Mouse (Mus musculus): Measurements from ENCODE around the gene Rassf2.

Gene Rassf2

DNA sequence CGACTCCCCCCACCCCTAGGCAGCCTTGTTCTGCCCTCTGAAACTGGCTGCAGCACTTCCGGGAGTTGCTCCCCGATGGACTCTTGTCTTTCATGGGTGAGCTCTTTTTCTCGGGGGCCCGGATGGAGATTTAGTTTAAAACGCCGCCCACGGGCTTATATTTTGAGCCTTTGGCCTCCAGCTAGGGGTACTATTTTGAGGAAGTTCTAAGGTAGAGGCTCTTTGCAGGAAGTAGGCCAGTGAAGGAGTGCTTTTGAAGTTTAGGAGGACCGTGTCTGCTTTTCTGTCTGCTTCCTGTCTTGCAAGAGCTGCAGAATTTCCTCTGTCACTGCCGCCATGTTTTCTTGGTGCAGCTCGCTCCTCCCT lies 5.4 kb upstream of the Rassf2 start:
- DNase-seq (ENCODE audit: inconsistent age in 2 of 2, low spot score in 1 of 2) = no peak

GRCm38 (mm10) chr2:132034590-132035469 lies 4.8 kb upstream of the Rassf2 start:
- DNase-seq (ENCODE audit: inconsistent age in 2 of 2, low spot score in 1 of 2) = peak; percentile 46 to 56

DNA sequence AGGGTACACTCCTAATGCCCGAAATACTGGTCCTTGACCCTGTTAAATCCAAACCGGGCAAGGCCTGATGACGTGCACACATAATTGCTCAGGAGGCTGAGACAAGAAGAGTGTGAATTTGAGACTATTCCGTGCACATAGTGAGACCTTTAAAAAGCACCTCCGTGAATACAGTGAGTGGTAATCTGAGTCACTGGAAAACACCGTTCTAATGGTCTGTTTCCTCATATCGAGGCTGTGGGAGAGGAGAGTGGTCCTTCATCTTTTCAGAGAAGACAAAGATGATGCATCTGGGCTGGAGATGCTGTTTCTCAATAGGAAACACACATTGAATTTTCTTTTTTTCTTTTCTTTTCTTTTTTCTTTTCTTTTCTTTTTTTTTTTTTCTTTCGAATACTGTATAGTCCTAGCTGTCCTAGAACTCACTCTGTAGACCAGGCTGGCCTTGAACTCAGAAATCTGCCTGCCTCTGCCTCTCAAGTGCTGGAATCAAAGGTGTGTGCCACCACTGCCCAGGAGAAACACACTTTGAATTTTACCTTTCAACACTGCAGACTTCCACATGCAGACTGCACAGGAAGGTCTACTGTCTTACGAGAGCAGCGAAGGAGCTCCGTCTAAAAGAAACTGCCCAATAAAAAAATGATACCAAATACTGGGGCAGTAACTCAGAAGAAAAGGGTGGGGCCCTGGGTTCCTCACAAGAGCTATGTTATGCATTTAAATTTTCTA lies 1.5 kb upstream of the Rassf2 start:
- DNase-seq (ENCODE audit: inconsistent age in 2 of 2, low spot score in 1 of 2) = no peak

DNA sequence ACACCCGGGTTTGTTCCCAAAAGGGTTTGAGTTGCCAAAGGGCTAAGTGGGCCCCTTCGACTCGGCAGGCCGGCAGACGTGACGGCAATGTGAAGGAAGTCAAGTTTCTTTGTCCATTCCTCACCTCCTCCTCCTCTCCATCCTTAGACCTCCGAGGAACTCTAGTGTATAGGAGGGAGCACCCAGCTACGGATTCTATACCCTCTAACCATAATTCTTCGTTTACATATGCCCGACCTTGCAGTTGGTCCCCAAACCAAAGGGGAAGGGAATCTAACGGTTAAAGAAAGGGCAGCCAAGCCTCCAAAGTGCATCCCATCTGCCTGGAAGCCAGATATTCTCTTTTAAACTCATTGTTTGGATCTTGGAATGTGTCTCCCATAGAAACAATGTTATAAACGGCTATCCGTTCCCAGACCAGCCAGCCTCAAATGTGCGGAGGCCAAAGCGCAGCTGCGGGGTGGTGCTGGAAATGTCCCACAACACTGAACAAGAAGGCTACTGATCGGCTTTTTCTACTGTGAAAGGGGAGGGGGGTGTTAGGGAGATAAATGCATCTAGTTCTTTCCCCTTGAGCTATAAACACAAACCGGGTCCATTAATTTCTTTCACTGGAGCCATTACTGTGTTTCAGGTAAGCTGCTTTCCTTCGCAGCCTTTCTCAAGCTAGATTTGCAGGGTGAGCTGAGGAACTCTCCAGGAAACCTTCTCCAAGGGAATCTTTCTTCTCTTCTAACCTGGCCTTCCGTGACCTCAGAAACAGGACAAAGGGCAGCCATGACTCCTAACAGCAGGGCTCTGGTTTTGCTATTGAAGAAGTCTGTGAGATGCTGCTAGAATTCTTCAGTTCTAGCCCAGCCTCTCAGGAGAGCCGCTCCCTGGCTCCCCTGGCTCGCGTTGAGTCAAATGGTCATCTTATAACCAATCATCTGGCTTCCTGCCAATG lies 633 bp upstream of the Rassf2 start:
- peak in 1 of 2 experiments; percentile 49 for DNase-seq (ENCODE audit: inconsistent age in 2 of 2, low spot score in 1 of 2)

- peak; percentile 51 to 77 for DNase-seq (ENCODE audit: inconsistent age in 2 of 2, low spot score in 1 of 2)
These were observed 1.0 kb downstream of the Rassf2 start for GRCm38 (mm10) chr2:132028894-132029605.

- no peak for DNase-seq (ENCODE audit: inconsistent age in 2 of 2, low spot score in 1 of 2)
These were observed 2.0 kb downstream of the Rassf2 start for GRCm38 (mm10) chr2:132028107-132028506.

DNA sequence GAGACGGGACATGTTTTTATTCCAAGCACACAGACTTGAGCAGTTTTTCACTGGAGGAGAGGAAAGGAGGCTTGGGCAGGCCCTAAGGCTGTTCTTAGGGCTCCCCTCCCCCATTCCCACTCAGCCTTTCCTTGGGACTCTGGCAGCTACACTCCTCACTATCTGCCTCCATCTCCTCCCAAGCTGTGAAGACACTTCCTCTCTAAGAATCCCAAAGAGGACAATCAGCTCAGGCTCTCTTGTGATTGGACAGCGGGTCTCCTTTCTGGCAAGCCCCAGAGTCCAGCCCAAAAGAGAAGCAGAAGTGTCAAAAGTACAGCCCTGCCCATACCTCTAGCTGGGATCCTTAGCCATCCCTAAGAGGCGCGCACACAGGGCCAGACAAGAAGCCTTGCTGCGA lies 2.7 kb downstream of the Rassf2 start:
- DNase-seq (ENCODE audit: inconsistent age in 2 of 2, low spot score in 1 of 2) = no peak

DNA sequence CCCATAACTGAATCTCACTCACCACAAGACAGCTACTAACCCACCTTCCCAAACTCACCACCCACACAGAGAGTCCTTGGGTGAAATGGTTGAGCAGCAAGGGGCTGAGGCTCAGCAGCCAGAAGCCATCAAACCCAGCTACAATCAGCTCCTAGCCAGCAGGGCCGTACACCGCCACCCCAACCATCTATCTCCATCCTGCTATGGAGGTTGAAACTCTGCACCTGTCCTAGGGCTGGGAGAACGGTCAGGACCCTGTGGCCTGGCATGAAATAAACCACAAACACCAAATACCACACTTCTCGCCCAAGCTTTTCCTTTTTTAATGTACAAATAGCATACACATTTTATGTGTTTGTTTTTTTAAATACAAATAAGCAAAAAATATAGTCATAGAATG lies 6.0 kb downstream of the Rassf2 start:
- no peak for DNase-seq (ENCODE audit: inconsistent age in 2 of 2, low spot score in 1 of 2)

DNA sequence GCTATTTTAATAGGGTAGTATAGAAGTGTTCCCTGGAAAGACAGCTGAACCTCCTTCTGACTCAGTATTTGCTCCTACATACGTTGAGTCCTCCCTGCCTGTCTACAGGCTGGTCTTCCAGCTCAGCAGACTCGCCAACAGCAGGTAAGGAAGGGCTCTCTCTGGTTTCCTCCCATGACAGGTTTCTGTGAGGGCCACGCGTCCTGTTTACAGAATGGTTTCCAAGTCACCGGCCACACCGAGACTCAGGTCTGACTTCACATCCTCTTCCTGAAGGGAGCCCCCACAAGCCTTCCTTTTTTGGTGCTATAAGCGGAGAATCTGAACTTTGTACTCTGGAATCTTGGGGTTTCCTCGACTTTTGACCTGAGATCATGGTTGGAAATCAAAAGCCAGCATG lies 7.4 kb downstream of the Rassf2 start:
- DNase-seq (ENCODE audit: inconsistent age in 2 of 2, low spot score in 1 of 2) = no peak

DNA sequence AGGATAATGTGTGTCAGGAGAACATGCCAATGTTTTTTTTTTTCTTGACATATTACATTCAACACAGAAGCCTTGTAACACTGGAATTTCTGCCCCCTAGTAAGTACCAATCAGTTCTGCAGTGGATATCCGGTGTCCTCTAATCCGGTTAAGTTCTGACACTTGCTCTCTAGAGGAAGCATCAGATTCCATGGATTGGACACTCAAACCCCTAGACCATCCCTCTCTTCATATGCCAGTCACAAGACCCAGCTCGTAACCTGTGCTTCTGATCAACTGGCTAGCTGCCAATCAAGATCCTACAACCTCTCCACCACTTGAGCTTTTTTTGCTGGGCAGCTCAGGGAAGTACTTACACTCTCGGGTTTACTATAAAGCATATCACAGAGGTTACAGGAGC lies 8.4 kb downstream of the Rassf2 start:
- no peak for DNase-seq (ENCODE audit: inconsistent age in 2 of 2, low spot score in 1 of 2)

GRCm38 (mm10) chr2:132020991-132021541 lies 9.0 kb downstream of the Rassf2 start:
- peak in 1 of 2 experiments; percentile 48 for DNase-seq (ENCODE audit: inconsistent age in 2 of 2, low spot score in 1 of 2)

GRCm38 (mm10) chr2:132020420-132020819 lies 9.6 kb downstream of the Rassf2 start:
- no peak for DNase-seq (ENCODE audit: inconsistent age in 2 of 2, low spot score in 1 of 2)

DNA sequence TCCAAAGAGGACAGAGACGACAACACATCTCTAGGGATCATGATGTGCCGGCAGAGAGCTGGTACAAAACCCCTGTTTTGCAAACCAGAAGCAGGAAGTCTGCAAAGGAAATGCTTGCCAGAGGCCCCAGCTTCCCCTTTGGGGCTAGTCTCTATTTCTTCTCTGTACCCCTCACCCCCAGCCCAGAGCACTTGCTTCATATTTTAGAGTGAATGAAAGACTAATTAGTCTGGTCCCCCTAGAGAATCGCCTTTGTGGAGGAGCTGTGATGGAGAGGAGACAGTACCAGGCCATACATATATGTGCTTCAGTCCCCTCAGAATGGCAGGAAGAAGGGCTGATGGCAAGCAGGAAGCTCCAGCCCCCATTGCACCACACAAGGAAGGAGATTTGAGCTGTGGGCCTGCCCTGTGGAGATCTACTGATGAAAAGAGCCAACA lies 10.7 kb downstream of the Rassf2 start:
- DNase-seq (ENCODE audit: inconsistent age in 2 of 2, low spot score in 1 of 2) = peak in 1 of 2 experiments; percentile 54

GRCm38 (mm10) chr2:132018156-132018555 lies 11.9 kb downstream of the Rassf2 start:
- DNase-seq (ENCODE audit: inconsistent age in 2 of 2, low spot score in 1 of 2) = no peak

DNA sequence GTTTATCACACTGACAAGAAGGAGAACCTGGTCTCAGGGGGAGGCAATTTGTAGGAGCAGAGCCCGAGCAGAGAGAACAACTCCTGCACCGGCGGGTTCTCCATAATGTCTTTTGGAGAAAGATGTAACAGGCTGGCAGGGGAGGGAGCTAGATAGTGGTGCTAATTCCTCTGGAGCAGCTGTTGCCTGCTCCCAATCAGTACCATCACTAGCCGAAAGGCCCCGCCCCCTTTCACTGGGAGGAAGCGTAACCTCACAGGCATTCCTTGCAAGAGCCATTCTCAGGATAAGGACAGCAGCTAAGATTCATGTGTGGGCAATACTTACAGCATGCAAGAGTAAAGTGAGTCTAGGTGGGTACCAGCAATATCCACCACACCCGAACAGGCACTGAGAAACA lies 12.4 kb downstream of the Rassf2 start:
- peak in 1 of 2 experiments; percentile 51 for DNase-seq (ENCODE audit: inconsistent age in 2 of 2, low spot score in 1 of 2)

DNA sequence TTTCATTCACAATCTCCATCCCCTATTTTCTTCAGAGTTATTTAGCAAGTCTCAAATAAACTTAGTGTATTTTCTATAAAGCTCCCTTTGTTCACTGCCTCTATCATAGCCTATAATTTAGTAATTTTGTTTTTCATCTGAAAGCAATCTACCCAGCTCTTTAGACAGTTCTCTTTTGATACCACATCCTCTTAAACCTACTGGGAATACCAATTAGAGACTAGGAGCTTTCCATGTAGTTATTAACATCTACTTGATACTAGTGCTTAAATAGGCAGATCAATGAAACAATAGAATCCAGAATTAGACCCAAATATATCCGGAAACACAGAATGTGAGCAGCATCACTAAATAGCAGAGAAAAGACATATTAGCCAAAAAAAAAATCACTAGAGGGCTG lies 14.0 kb downstream of the Rassf2 start:
- DNase-seq (ENCODE audit: inconsistent age in 2 of 2, low spot score in 1 of 2) = no peak

DNA sequence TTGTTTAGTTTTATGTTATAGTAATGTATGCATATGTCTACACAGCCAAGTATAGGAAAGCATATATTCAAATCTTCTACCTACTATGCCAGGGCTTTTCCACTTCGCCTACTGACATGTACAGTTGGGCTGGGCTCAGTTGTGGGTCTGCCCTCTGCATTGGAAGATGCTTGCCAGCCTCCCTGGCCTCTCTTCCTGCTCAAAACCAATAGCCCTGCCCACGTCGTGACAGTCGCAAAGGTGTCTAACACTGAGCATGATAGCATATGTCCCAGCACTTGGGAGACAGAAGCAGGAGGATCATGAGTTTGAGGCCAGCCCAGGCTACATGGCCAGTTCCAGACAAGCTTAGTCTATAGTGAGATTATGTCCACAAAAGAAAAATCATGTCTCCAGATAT lies 16.9 kb downstream of the Rassf2 start:
- no peak for DNase-seq (ENCODE audit: inconsistent age in 2 of 2, low spot score in 1 of 2)

GRCm38 (mm10) chr2:132010781-132011180 lies 19.3 kb downstream of the Rassf2 start:
- no peak for DNase-seq (ENCODE audit: inconsistent age in 2 of 2, low spot score in 1 of 2)

- no peak for DNase-seq (ENCODE audit: inconsistent age in 2 of 2, low spot score in 1 of 2)
These were observed 21.9 kb downstream of the Rassf2 start for GRCm38 (mm10) chr2:132008186-132008585.

DNA sequence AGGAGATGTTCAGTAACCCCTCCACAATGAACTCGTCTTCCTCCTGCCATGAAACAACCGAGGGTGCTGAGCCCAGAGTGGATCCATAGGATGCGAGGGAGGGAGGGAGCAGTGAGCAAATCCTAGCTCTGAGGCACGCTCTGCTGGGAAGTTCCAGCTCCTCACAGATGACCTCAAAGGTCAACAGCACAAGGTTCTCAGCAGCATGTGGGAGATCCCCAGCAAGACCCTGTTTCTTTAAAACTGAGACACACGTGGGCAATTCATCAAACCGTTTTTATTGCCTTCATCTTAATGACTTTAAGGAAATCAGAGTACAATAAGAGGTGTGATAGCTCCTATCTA lies 22.6 kb downstream of the Rassf2 start:
- DNase-seq (ENCODE audit: inconsistent age in 2 of 2, low spot score in 1 of 2) = no peak
